Mouse (Mus musculus) cortical plate, adult 2 months (tissue): ENCODE results near the gene Dhrs2.

ENCODE experiments used
- CTCF ChIP-seq: fragments of 200-500 bp; IDR thresholded peaks from 2 replicates; pipeline ENCODE4 v1.5.1; 2011; ENCODE audit warnings: mild to moderate bottlenecking, control low read depth, low read length; ENCODE audit not compliant: insufficient read depth; ENCODE audit errors: extremely low read depth
- POLR2A ChIP-seq: fragments of 200-500 bp; IDR thresholded peaks from 2 replicates; pipeline ENCODE4 v1.6.1; 2011; ENCODE audit warnings: mild to moderate bottlenecking, low read length, control low read depth; ENCODE audit not compliant: insufficient read depth; ENCODE audit errors: extremely low read depth

DNA sequence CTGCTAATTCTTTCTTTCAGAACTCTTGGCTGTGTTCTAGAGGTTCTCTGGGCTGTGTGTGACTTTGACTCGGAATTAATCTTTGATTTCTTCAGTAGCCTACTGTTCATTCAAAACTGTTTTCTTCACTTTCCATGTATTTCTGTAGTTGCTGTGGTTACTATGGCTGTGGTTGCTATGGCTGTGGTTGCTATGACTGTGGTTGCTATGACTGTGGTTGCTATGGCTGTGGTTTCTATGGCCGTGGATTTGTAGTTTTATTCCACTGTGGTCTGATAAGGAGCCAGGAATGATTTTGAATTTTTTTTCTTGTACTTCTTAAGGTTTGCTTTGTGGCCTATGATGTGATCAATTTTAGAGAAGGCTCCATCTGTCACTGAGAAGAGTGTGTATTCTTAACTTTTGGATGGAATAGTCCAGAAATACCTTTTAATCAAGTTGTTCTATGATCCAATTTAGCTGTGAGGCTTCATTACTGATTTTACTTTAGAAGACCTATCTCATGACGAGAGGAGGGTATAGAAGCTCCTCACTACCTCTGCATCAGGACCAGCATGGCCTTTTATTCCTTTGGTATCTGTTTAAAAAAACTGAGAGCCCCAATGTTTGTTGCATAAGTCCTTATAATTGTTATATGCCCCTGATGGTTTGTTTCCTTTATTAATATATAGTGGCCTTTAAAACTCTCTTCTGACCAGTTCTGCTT is 16.6 kb upstream of the Dhrs2 start:
- TF ChIP-seq POLR2A: no peak
- TF ChIP-seq CTCF: no peak
